Mouse (Mus musculus) myocyte (in vitro differentiated cells): ENCODE results near the gene Pkib. TPM values are rescaled to one million over a fixed set of nuclear protein-coding genes. Genes with fewer than 3 reads are reported as not detected.

Experiments
- H3K27me3 ChIP-seq: one replicate; pipeline ENCODE4 v1.6.1; 2011; ENCODE audit not compliant: control insufficient read depth, insufficient read depth, insufficient read length
- H3K36me3 ChIP-seq: one replicate; pipeline ENCODE4 v1.6.1; 2011; ENCODE audit not compliant: control insufficient read depth, insufficient read depth
- H3K4me2 ChIP-seq: one replicate; pipeline ENCODE4 v1.6.1; 2011; ENCODE audit warnings: low read depth, control low read depth
- H3K4me3 ChIP-seq: one replicate; pipeline ENCODE4 v1.5.1; 2011; ENCODE audit warnings: mild to moderate bottlenecking, control low read depth, moderate library complexity
- H3K79me2 ChIP-seq: one replicate; pipeline ENCODE4 v1.6.1; 2011; ENCODE audit not compliant: control insufficient read depth, insufficient read depth
- H3ac ChIP-seq: one replicate; pipeline ENCODE4 v1.6.1; 2011; ENCODE audit not compliant: control insufficient read depth, insufficient read length
- CEBPB ChIP-seq: IDR thresholded peaks from 2 replicates; pipeline ENCODE4 v1.6.1; 2011; ENCODE audit warnings: mild to moderate bottlenecking, moderate library complexity; ENCODE audit not compliant: poor library complexity, insufficient read depth, severe bottlenecking
- E2F4 ChIP-seq: IDR thresholded peaks from one replicate; pipeline ENCODE4 v1.6.1; 2011; ENCODE audit warnings: mild to moderate bottlenecking, control low read depth, moderate library complexity; ENCODE audit not compliant: insufficient read depth
- MAX ChIP-seq: IDR thresholded peaks from one replicate; pipeline ENCODE4 v1.6.1; 2011; ENCODE audit warnings: low read depth, mild to moderate bottlenecking, control low read depth
- MYOD1 ChIP-seq, 3 experiments: IDR thresholded peaks; one replicate each; pipeline ENCODE4 v1.6.1; 2011; ENCODE audit warnings: control low read depth in 2 of 3, low read depth in 2 of 3, mild to moderate bottlenecking in 2 of 3, moderate library complexity in 1 of 3; ENCODE audit not compliant: insufficient read length in 2 of 3, control insufficient read depth in 1 of 3
- MYOG ChIP-seq, 3 experiments: IDR thresholded peaks; one replicate each; pipeline ENCODE4 v1.6.1; 2011; ENCODE audit warnings: control low read depth in 2 of 3, low read depth in 2 of 3, mild to moderate bottlenecking in 2 of 3; ENCODE audit not compliant: insufficient read length in 2 of 3, control insufficient read depth in 1 of 3, insufficient read depth in 1 of 3
- POLR2A ChIP-seq: IDR thresholded peaks from one replicate; pipeline ENCODE4 v1.6.1; 2011; ENCODE audit warnings: low read depth, mild to moderate bottlenecking, control low read depth, moderate library complexity; ENCODE audit not compliant: insufficient read length
- POLR2AphosphoS2 ChIP-seq: IDR thresholded peaks from one replicate; pipeline ENCODE4 v1.6.1; 2011; ENCODE audit warnings: low read depth, control low read depth; ENCODE audit not compliant: insufficient read length
- REST ChIP-seq: IDR thresholded peaks from one replicate; pipeline ENCODE4 v1.6.1; 2011; ENCODE audit warnings: mild to moderate bottlenecking, control low read depth, moderate library complexity; ENCODE audit not compliant: insufficient read depth, insufficient read length
- SRF ChIP-seq: IDR thresholded peaks from one replicate; pipeline ENCODE4 v1.6.1; 2011; ENCODE audit warnings: low read depth; ENCODE audit not compliant: control insufficient read depth, insufficient read length
- TCF12 ChIP-seq: IDR thresholded peaks from one replicate; pipeline ENCODE4 v1.6.1; 2011; ENCODE audit warnings: mild to moderate bottlenecking, control low read depth; ENCODE audit not compliant: poor library complexity, insufficient read depth, severe bottlenecking
- TCF3 ChIP-seq: IDR thresholded peaks from one replicate; pipeline ENCODE4 v1.6.1; 2011; ENCODE audit warnings: low read depth, control low read depth; ENCODE audit not compliant: insufficient read length
- USF1 ChIP-seq: IDR thresholded peaks from one replicate; pipeline ENCODE4 v1.6.1; 2011; ENCODE audit warnings: low read depth, mild to moderate bottlenecking, control low read depth, moderate library complexity
- polyA plus RNA-seq: library from polyadenylated mRNA; unstranded; fragments of >200 nt; fragmentation: generic; extraction: Trizol; gene quantifications from one replicate; pipeline ENCODE4 v1.2.1, GENCODE M21; 2012; ENCODE audit warnings: missing spikeins

Gene Pkib
- polyA plus RNA-seq, 1 experiment = not detected

DNA sequence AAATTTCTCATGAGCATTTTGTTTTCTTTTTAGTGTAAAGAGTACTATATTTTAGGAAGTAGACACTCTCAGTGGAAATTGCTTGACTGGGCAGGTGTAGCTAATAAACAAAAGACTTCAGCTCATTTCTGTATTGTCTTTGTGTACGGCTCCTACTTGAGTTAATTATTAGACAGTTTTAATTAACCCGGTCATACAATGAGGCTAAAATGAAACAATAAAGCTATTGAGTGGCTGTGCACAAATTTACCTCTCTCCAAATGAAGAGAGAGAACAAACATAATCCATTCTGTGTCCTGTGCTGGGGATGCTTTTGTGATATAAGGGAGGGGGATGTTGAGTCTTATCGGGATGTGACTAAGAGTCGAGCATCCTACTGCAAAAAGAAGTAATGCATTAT is 109.0 kb downstream of the Pkib start:
- Histone ChIP-seq H3K27me3 (no peaks in the 10 kb centered on the region), H3K4me3 (no peak overlapping the region), H3K36me3 (no peaks in the 10 kb centered on the region), H3K79me2 (no peaks in the 10 kb centered on the region), H3ac (no peak overlapping the region), H3K4me2 (no peak overlapping the region)
- TF ChIP-seq POLR2AphosphoS2 = no peak
- no peak for TF ChIP-seq TCF3
- TF ChIP-seq TCF12 = no peak
- TF ChIP-seq E2F4 = no peak
- TF ChIP-seq REST = no peak
- TF ChIP-seq CEBPB = no peak
- no peak for TF ChIP-seq MYOD1 (IDR thresholded peaks at IDR 0.05; ENCODE audit: control insufficient read depth in 1 of 3, insufficient read length in 2 of 3, low read depth in 2 of 3)
- no peak for TF ChIP-seq POLR2A
- no peak for TF ChIP-seq USF1
- TF ChIP-seq MYOG (IDR thresholded peaks at IDR 0.05; ENCODE audit: control insufficient read depth in 1 of 3, insufficient read depth in 1 of 3, insufficient read length in 2 of 3, low read depth in 2 of 3) = no peak
- no peak for TF ChIP-seq MAX
- no peak for TF ChIP-seq SRF

GRCm38 (mm10) chr10:57741351-57741750 is 109.6 kb downstream of the Pkib start:
- Histone ChIP-seq H3K36me3 (no peaks in the 10 kb centered on the region), H3K4me2 (no peak overlapping the region), H3ac (no peak overlapping the region), H3K27me3 (no peaks in the 10 kb centered on the region), H3K79me2 (no peaks in the 10 kb centered on the region), H3K4me3 (no peak overlapping the region)
- TF ChIP-seq CEBPB (no peak), MYOD1 (IDR thresholded peaks at IDR 0.05; ENCODE audit: control insufficient read depth in 1 of 3, insufficient read length in 2 of 3, low read depth in 2 of 3) (no peak), MYOG (IDR thresholded peaks at IDR 0.05; ENCODE audit: control insufficient read depth in 1 of 3, insufficient read depth in 1 of 3, insufficient read length in 2 of 3, low read depth in 2 of 3) (no peak), REST (no peak), USF1 (no peak), POLR2A (no peak), SRF (no peak), MAX (no peak), POLR2AphosphoS2 (no peak), E2F4 (no peak), TCF3 (no peak), TCF12 (no peak)

- no peak overlapping the region for H3K4me3 ChIP-seq
- H3K79me2 ChIP-seq = no peaks in the 10 kb centered on the region
- H3ac ChIP-seq = no peak overlapping the region
- H3K27me3 ChIP-seq = no peaks in the 10 kb centered on the region
- TF ChIP-seq USF1 (no peak), POLR2AphosphoS2 (no peak), POLR2A (no peak), REST (no peak), TCF3 (no peak), TCF12 (no peak), E2F4 (no peak), MYOG (IDR thresholded peaks at IDR 0.05; ENCODE audit: control insufficient read depth in 1 of 3, insufficient read depth in 1 of 3, insufficient read length in 2 of 3, low read depth in 2 of 3) (no peak), CEBPB (no peak), MYOD1 (IDR thresholded peaks at IDR 0.05; ENCODE audit: control insufficient read depth in 1 of 3, insufficient read length in 2 of 3, low read depth in 2 of 3) (no peak), MAX (no peak), SRF (no peak)
- H3K4me2 ChIP-seq = peak overlapping the region; percentile 81
- H3K36me3 ChIP-seq = no peaks in the 10 kb centered on the region
Measured at GRCm38 (mm10) chr10:57743045-57743444, 111.3 kb downstream of the Pkib start.

DNA sequence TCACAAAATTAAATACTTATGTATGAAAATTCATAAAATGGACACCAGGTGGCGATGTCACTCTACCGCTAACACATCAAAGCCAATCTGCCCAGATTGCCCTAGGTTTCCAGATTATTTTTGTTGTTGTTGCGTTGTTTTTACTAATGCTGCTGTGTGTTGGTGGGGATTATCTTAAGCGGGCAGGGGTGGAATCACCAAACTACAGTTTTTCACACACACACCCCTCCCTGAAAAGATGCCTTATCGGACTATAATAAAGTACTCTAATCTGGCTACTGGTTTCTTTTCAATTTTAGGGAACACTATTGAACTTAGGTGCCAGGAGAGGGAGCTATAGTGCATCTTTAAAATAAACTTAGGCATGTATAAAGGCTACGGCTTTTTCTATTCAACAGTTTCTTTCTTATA is 111.8 kb downstream of the Pkib start:
- peak overlapping the region; percentile 81 for H3K4me2 ChIP-seq
- H3K27me3 ChIP-seq = no peaks in the 10 kb centered on the region
- TF ChIP-seq SRF (no peak), TCF3 (no peak), POLR2A (no peak), E2F4 (no peak), USF1 (no peak), MYOD1 (IDR thresholded peaks at IDR 0.05; ENCODE audit: control insufficient read depth in 1 of 3, insufficient read length in 2 of 3, low read depth in 2 of 3) (no peak)
- H3K79me2 ChIP-seq = no peaks in the 10 kb centered on the region
- H3K36me3 ChIP-seq = no peaks in the 10 kb centered on the region
- H3K4me3 ChIP-seq = no peak overlapping the region
- H3ac ChIP-seq = no peak overlapping the region
